Mouse (Mus musculus) intestine, postnatal 0 days (tissue): ENCODE data around the gene Ascc1. TPM values are rescaled to one million over a fixed set of nuclear protein-coding genes. Genes with fewer than 3 reads are reported as not detected.

ENCODE experiments used
- ATAC-seq: fragments of 200-750 bp; cut with Nextera tagmentation; 2 replicates; pipeline ENCODE4 v1.8.0; 2017; ENCODE audit warnings: mild to moderate bottlenecking, moderate TSS enrichment, moderate library complexity
- H3K27ac ChIP-seq: fragments of 300-500 bp; sonication (generic); 2 replicates; pipeline ENCODE4 v1.5.1; 2014; ENCODE audit warnings: mild to moderate bottlenecking, low read depth, low read length, moderate library complexity
- H3K27me3 ChIP-seq: fragments of 300-500 bp; sonication (generic); replicated peaks from 2 replicates; pipeline ENCODE4 v1.6.1; 2014; ENCODE audit warnings: low read length, mixed read lengths; ENCODE audit not compliant: control insufficient read depth, insufficient read depth
- H3K36me3 ChIP-seq: fragments of 300-500 bp; sonication (generic); 2 replicates; pipeline ENCODE4 v1.6.1; 2014; ENCODE audit warnings: mild to moderate bottlenecking, moderate library complexity; ENCODE audit not compliant: control insufficient read depth, insufficient read depth
- H3K4me1 ChIP-seq: fragments of 300-500 bp; sonication (generic); replicated peaks from 2 replicates; pipeline ENCODE4 v1.6.1; 2014; ENCODE audit warnings: antibody characterized with exemption, low read length, mixed read lengths; ENCODE audit not compliant: control insufficient read depth, insufficient read depth
- H3K4me2 ChIP-seq: fragments of 300-500 bp; sonication (generic); replicated peaks from 2 replicates; pipeline ENCODE4 v1.6.1; 2014; ENCODE audit warnings: low read depth, mild to moderate bottlenecking, moderate library complexity
- H3K4me3 ChIP-seq: fragments of 300-500 bp; sonication (generic); 2 replicates; pipeline ENCODE4 v1.5.1; 2014; ENCODE audit warnings: low read depth, low read length
- H3K9ac ChIP-seq: fragments of 300-500 bp; sonication (generic); 2 replicates; pipeline ENCODE4 v1.6.1; 2014; ENCODE audit warnings: mild to moderate bottlenecking, low read depth, low read length
- H3K9me3 ChIP-seq: fragments of 300-500 bp; sonication (generic); 2 replicates; pipeline ENCODE4 v1.6.1; 2016; ENCODE audit warnings: mixed run types; ENCODE audit not compliant: control insufficient read depth
- CTCF ChIP-seq: sonication (generic); IDR thresholded peaks from 2 replicates; pipeline ENCODE4 v1.5.1; 2016; ENCODE audit warnings: low read depth, mild to moderate bottlenecking, control low read depth, antibody characterized with exemption, moderate library complexity
- WGBS: fragments of 180-500 bp; shearing (Covaris S2); extraction: QIAGEN DNeasy Blood & Tissue Kit; methylation state at CpG from one replicate; pipeline ENCODE4 v1.1.7; 2014; 5-methylcytosine and 5-hydroxymethylcytosine counted together
- polyA plus RNA-seq: library from polyadenylated mRNA; unstranded; fragments of >200 nt; fragmentation: Nextera tagmentation; extraction: Ambion mirVana; gene quantifications from 2 replicates; pipeline ENCODE4 v1.2.1, GENCODE M21; 2015

The Ascc1 gene
- polyA plus RNA-seq, 1 experiment from 2014 or later, result 28.7 TPM

DNA sequence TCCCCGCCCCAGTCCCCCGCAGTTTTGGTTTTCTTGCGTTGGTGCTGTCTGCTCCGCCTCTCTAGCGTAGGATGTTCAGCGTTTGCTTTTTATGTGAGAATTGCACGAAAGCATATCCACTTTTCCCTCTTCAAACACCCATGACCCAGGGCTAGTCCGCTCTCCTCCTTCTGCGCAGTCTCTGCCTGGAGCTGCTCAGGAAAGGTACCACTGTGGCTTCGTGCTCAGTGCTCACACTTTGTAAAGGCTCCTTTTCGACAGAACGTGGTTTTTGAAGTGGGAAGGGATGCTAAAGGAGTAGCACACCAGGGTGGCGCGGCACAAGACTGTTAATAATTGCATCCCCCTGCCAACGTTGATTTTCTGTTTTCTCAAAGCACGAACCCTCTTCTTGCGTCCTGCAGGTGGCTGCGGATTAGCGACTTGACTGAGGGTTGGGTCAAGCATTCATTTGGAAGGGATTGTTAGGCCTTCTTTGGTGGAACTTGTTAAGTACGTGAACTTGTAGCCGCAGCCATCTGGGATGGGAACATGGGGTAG lies 678 bp downstream of the Ascc1 start:
- Histone ChIP-seq H3K9me3 (no peaks in the 10 kb centered on the region), H3K9ac (peak overlapping the region; percentile 75), H3K27me3 (no peaks in the 10 kb centered on the region), H3K4me1 (peaks cover 4% of the 10 kb centered on the region), H3K36me3 (peaks cover 14% of the 10 kb centered on the region; the same call in 1 of the 2 replicates), H3K27ac (peak overlapping the region; percentile 97), H3K4me2 (peak overlapping the region; percentile 75), H3K4me3 (peak overlapping the region; percentile 73)
- peak; percentile 58 for ATAC-seq
- WGBS, result under 1% methylated on average over 21 of the region's 21 CpGs
- TF ChIP-seq CTCF, result peak; percentile 41

GRCm38 (mm10) chr10:60003847-60004246 lies 1.2 kb downstream of the Ascc1 start:
- peak overlapping the region; percentile 75 for H3K9ac ChIP-seq
- WGBS, result 63% methylated on average over 9 of the region's 9 CpGs

DNA sequence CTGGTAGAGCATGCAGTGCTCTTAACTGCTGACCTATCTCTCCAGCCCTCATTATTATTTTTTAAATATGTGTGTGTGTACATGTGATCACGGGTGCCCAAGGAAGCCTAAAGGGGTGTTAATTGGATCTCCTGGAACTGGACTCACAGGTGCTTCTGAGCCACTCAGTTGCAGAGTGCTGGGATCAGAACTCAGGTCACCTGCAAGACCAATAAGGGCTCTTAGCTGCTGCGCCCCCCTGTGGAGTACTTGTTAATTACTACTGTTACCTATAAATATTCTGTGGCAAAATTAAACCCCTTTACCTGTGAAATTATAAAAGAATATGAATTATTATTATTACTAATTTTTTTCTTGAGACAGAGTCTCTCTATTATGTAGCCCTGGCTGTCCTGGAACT lies 2.7 kb downstream of the Ascc1 start:
- Histone ChIP-seq H3K9ac (no peak overlapping the region), H3K27me3 (no peaks in the 10 kb centered on the region), H3K4me1 (peaks cover 4% of the 10 kb centered on the region), H3K9me3 (no peaks in the 10 kb centered on the region), H3K27ac (no peak overlapping the region), H3K4me3 (no peak overlapping the region), H3K4me2 (no peak overlapping the region), H3K36me3 (peaks cover 16% of the 10 kb centered on the region)
- ATAC-seq, result no peak
- TF ChIP-seq CTCF, result peak; percentile 60
- 50% methylated on average over 2 of the region's 2 CpGs for WGBS

More at GRCm38 (mm10) chr10:60003847-60004246, 1.2 kb downstream of the Ascc1 start:
- ATAC-seq, result no peak
- Histone ChIP-seq H3K4me3 (peak overlapping the region; percentile 73), H3K9me3 (no peaks in the 10 kb centered on the region), H3K4me2 (peak overlapping the region; percentile 75), H3K4me1 (peaks cover 4% of the 10 kb centered on the region), H3K36me3 (peaks cover 14% of the 10 kb centered on the region; the same call in 1 of the 2 replicates), H3K27ac (peak overlapping the region; percentile 97), H3K27me3 (no peaks in the 10 kb centered on the region)
- TF ChIP-seq CTCF, result no peak

DNA sequence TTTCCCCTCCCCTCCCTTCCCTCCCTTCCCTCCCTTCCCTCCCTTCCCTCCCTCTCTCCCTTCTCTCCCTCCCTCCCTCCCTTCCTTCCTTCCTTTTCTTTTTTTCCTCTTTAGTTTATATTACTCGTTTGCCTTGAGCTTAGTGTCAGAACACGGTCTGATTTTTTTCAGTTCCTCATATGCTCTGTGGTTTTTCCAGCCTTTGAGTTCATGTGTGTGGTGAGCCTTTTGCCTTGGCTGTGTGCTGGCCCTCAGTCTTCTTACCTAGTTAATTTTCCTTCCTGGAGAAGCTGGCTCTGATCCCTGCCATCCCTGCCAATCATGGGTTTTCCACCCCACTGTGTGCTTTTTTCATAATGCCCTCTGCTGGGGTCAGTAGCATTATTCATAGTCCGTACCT lies 6.5 kb downstream of the Ascc1 start:
- Histone ChIP-seq H3K9me3 (no peaks in the 10 kb centered on the region), H3K4me2 (no peak overlapping the region), H3K9ac (no peak overlapping the region), H3K36me3 (peaks cover 22% of the 10 kb centered on the region), H3K4me3 (no peak overlapping the region), H3K27ac (no peak overlapping the region), H3K4me1 (no peaks in the 10 kb centered on the region), H3K27me3 (no peaks in the 10 kb centered on the region)
- no peak for ATAC-seq
- no peak for TF ChIP-seq CTCF
- WGBS, result 51% methylated on average over 3 of the region's 3 CpGs

DNA sequence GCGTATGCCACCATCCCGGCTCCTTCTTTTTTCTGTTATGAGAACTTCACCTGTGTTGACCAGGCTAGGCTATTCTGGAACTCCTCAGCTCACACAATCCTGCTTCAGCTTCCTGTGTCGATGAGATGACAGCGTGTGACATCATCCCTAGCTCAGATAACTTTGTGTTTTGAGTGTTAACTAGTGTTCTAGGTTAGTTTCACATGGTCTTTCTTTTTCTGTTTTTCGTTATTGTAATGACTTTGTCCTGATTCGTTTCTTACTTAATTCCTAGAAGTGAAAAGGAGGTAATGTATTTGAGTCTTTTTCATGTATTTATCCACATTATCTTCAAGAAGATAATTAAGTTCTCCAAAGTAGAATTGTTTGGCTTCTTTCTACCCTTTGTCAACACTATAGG lies 13.6 kb downstream of the Ascc1 start:
- Histone ChIP-seq H3K36me3 (peaks cover 37% of the 10 kb centered on the region), H3K9me3 (no peaks in the 10 kb centered on the region), H3K9ac (no peak overlapping the region), H3K4me1 (no peaks in the 10 kb centered on the region), H3K27me3 (no peaks in the 10 kb centered on the region), H3K4me2 (no peak overlapping the region), H3K27ac (no peak overlapping the region), H3K4me3 (no peak overlapping the region)
- TF ChIP-seq CTCF, result no peak
- no peak for ATAC-seq
- 89% methylated on average over 6 of the region's 6 CpGs for WGBS

DNA sequence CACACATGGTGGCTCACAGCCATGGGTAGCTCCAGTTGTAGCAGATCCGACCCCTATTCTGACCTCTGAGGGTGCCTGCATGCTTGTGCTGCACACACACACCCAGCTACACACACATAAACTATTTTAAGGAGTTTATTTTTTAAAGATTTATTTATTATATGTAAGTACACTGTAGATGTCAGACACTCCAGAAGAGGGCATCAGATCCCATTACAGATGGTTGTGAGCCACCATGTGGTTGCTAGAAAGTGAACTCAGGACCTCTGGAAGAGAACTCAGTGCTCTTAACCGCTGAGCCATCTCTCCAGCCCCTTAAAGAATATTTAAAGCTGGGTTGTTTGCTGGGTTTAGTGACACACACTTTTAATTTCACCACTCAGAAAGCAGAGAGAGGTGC lies 16.7 kb downstream of the Ascc1 start:
- no peaks in the 10 kb centered on the region for H3K4me1 ChIP-seq
- no peak overlapping the region for H3K4me3 ChIP-seq
- H3K27ac ChIP-seq, result no peak overlapping the region
- no peak overlapping the region for H3K4me2 ChIP-seq
- H3K27me3 ChIP-seq, result no peaks in the 10 kb centered on the region
- peaks cover 37% of the 10 kb centered on the region for H3K36me3 ChIP-seq
- ATAC-seq, result no peak
- WGBS, result 65% methylated on average over 2 of the region's 2 CpGs
- no peaks in the 10 kb centered on the region for H3K9me3 ChIP-seq
- peak; percentile 38 for TF ChIP-seq CTCF
- no peak overlapping the region for H3K9ac ChIP-seq
